Mouse (Mus musculus): ENCODE results near the gene Plcg2.

GRCm38 (mm10) chr8:117478082-117478481 is 20.0 kb upstream of the Plcg2 start:
- peak; percentile 34 for TF ChIP-seq CTCF (IDR thresholded peaks at IDR 0.05; ENCODE audit: low read depth)
- no peak for TF ChIP-seq EP300 (IDR thresholded peaks at IDR 0.05; ENCODE audit: low read depth)

Data from liver, postnatal 0 days (tissue).